Mouse (Mus musculus): ENCODE results near the gene Mia2.

- TF ChIP-seq CTCF (IDR thresholded peaks at IDR 0.05; ENCODE audit: extremely low read depth, insufficient read depth, low read length) = no peak
- TF ChIP-seq POLR2A (IDR thresholded peaks at IDR 0.05; ENCODE audit: extremely low read depth, insufficient read depth, low read length) = no peak
These were observed 65.5 kb downstream of the Mia2 start for GRCm38 (mm10) chr12:59161091-59161490.
